Mouse (Mus musculus): ENCODE measurements around the gene Ngrn. TPM values are rescaled to one million over a fixed set of nuclear protein-coding genes. Genes with fewer than 3 reads are reported as not detected.

Ngrn gene
- polyA plus RNA-seq, 1 experiment from 2014 or later, result 45.0 TPM

DNA sequence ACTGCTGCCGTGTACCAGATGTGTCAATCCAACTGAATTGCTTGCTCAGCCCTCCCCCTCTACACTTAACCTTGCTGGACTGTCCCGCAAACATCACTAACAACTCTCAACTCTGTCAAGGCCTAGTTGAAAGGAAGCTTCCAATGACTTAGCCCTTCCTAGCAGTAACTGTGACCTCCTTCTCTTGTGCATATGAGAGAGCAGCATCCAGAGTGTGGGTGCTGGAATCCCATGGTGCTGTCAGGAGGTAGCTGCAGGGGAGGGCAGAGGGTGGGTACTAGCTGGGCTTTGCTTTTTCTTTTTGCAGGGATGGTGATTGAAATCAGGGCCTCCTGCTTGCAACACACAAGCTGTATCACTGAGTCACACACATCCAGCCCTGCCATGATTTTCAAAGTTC is 12.4 kb downstream of the Ngrn start:
- H3K36me3 ChIP-seq (ENCODE audit: control insufficient read depth, insufficient read depth), result peaks cover 42% of the 10 kb centered on the region
- peaks cover 14% of the 10 kb centered on the region for H3K9me3 ChIP-seq (replicated peaks; ENCODE audit: control insufficient read depth, low read length)
- 92% methylated on average over 2 of the region's 2 CpGs for WGBS
- ATAC-seq (replicated peaks; ENCODE audit: extremely low read depth, insufficient read depth, low FRiP score), result no peak
- H3K4me3 ChIP-seq (ENCODE audit: low read length), result no peak overlapping the region
- H3K27me3 ChIP-seq (ENCODE audit: control insufficient read depth, insufficient read depth, low read length), result no peaks in the 10 kb centered on the region
- no peak overlapping the region for H3K4me2 ChIP-seq (ENCODE audit: low read depth, low read length)
- H3K27ac ChIP-seq (ENCODE audit: low read length), result no peak overlapping the region
- no peak overlapping the region for H3K9ac ChIP-seq (ENCODE audit: low read length)
- H3K4me1 ChIP-seq (ENCODE audit: control insufficient read depth, insufficient read depth, low read length), result peaks cover 21% of the 10 kb centered on the region

DNA sequence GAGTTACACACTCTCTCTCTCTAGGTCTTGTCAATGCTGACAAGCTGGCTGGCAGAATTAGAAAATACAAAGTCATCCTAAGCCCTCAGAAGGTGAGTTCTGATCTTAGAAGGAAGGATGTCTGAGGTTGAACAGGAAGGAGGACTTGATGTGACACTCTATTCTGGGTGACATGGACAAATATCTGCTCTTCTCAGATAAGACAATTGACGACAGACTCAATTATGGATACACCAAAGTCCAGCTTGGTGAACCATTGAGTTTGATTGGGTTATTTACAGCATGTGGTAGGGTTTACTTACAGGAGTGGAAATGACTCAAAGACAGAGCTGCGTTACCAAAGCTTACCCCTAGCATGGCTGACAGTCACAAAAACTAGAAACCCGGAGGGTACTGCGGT is 15.4 kb downstream of the Ngrn start:
- Histone ChIP-seq H3K4me3 (ENCODE audit: low read length) (no peak overlapping the region), H3K9me3 (replicated peaks; ENCODE audit: control insufficient read depth, low read length) (peaks cover 14% of the 10 kb centered on the region), H3K9ac (ENCODE audit: low read length) (no peak overlapping the region), H3K27me3 (ENCODE audit: control insufficient read depth, insufficient read depth, low read length) (no peaks in the 10 kb centered on the region), H3K4me1 (ENCODE audit: control insufficient read depth, insufficient read depth, low read length) (peaks cover 4% of the 10 kb centered on the region; the same call in 1 of the 2 replicates), H3K27ac (ENCODE audit: low read length) (no peak overlapping the region), H3K36me3 (ENCODE audit: control insufficient read depth, insufficient read depth) (peaks cover 48% of the 10 kb centered on the region), H3K4me2 (ENCODE audit: low read depth, low read length) (no peak overlapping the region)
- WGBS, result 92% methylated on average over 4 of the region's 4 CpGs
- ATAC-seq (replicated peaks; ENCODE audit: extremely low read depth, insufficient read depth, low FRiP score), result no peak

GRCm38 (mm10) chr7:80280032-80280431 is 19.0 kb downstream of the Ngrn start:
- Histone ChIP-seq H3K27ac (ENCODE audit: low read length) (no peak overlapping the region), H3K27me3 (ENCODE audit: control insufficient read depth, insufficient read depth, low read length) (no peaks in the 10 kb centered on the region), H3K4me1 (ENCODE audit: control insufficient read depth, insufficient read depth, low read length) (no peaks in the 10 kb centered on the region), H3K9ac (ENCODE audit: low read length) (no peak overlapping the region), H3K4me2 (ENCODE audit: low read depth, low read length) (no peak overlapping the region), H3K36me3 (ENCODE audit: control insufficient read depth, insufficient read depth) (peaks cover 35% of the 10 kb centered on the region), H3K9me3 (replicated peaks; ENCODE audit: control insufficient read depth, low read length) (peaks cover 3% of the 10 kb centered on the region), H3K4me3 (ENCODE audit: low read length) (no peak overlapping the region)
- no peak for ATAC-seq (replicated peaks; ENCODE audit: extremely low read depth, insufficient read depth, low FRiP score)
- WGBS, result 87% methylated on average over 10 of the region's 10 CpGs

- Histone ChIP-seq H3K9ac (ENCODE audit: low read length) (no peak overlapping the region), H3K4me1 (ENCODE audit: control insufficient read depth, insufficient read depth, low read length) (no peaks in the 10 kb centered on the region), H3K27me3 (ENCODE audit: control insufficient read depth, insufficient read depth, low read length) (no peaks in the 10 kb centered on the region), H3K27ac (ENCODE audit: low read length) (no peak overlapping the region), H3K36me3 (ENCODE audit: control insufficient read depth, insufficient read depth) (peaks cover 35% of the 10 kb centered on the region), H3K9me3 (replicated peaks; ENCODE audit: control insufficient read depth, low read length) (no peaks in the 10 kb centered on the region), H3K4me3 (ENCODE audit: low read length) (no peak overlapping the region), H3K4me2 (ENCODE audit: low read depth, low read length) (no peak overlapping the region)
- WGBS, result 85% methylated on average over 2 of the region's 2 CpGs
- no peak for ATAC-seq (replicated peaks; ENCODE audit: extremely low read depth, insufficient read depth, low FRiP score)
These were observed 20.0 kb downstream of the Ngrn start for GRCm38 (mm10) chr7:80280998-80281397.

DNA sequence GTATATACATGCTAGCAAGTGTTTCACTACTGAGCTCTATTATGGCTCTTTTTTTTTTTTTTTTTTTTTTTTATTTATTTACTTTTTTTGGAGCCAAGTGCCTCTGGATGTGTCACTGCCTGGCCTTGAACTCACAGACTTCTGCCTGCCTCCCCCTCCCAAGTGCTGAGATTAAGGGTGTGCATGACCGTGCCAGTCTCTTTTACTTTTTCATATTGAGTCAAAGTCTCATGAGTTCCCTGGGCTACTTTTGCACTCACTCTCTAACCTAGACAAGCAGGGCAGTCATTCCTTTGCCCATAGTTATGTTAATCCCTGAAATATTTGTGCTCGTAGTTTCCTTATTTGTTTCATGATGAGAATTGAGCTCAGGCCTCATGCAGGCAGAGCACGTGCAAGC is 20.6 kb downstream of the Ngrn start:
- Histone ChIP-seq H3K27me3 (ENCODE audit: control insufficient read depth, insufficient read depth, low read length) (no peaks in the 10 kb centered on the region), H3K4me2 (ENCODE audit: low read depth, low read length) (no peak overlapping the region), H3K4me3 (ENCODE audit: low read length) (no peak overlapping the region), H3K27ac (ENCODE audit: low read length) (no peak overlapping the region), H3K9ac (ENCODE audit: low read length) (no peak overlapping the region), H3K9me3 (replicated peaks; ENCODE audit: control insufficient read depth, low read length) (no peaks in the 10 kb centered on the region), H3K4me1 (ENCODE audit: control insufficient read depth, insufficient read depth, low read length) (no peaks in the 10 kb centered on the region), H3K36me3 (ENCODE audit: control insufficient read depth, insufficient read depth) (peaks cover 33% of the 10 kb centered on the region)
- no peak for ATAC-seq (replicated peaks; ENCODE audit: extremely low read depth, insufficient read depth, low FRiP score)
- WGBS, result 87% methylated on average over 3 of the region's 3 CpGs

GRCm38 (mm10) chr7:80283226-80283918 is 22.4 kb downstream of the Ngrn start:
- H3K9me3 ChIP-seq (replicated peaks; ENCODE audit: control insufficient read depth, low read length), result no peaks in the 10 kb centered on the region
- no peaks in the 10 kb centered on the region for H3K27me3 ChIP-seq (ENCODE audit: control insufficient read depth, insufficient read depth, low read length)
- no peak overlapping the region for H3K4me2 ChIP-seq (ENCODE audit: low read depth, low read length)
- H3K27ac ChIP-seq (ENCODE audit: low read length), result no peak overlapping the region
- WGBS, result 74% methylated on average over 3 of the region's 3 CpGs
- no peak overlapping the region for H3K9ac ChIP-seq (ENCODE audit: low read length)
- ATAC-seq (replicated peaks; ENCODE audit: extremely low read depth, insufficient read depth, low FRiP score), result no peak
- H3K4me1 ChIP-seq (ENCODE audit: control insufficient read depth, insufficient read depth, low read length), result no peaks in the 10 kb centered on the region
- H3K36me3 ChIP-seq (ENCODE audit: control insufficient read depth, insufficient read depth), result peaks cover 44% of the 10 kb centered on the region
- H3K4me3 ChIP-seq (ENCODE audit: low read length), result no peak overlapping the region

DNA sequence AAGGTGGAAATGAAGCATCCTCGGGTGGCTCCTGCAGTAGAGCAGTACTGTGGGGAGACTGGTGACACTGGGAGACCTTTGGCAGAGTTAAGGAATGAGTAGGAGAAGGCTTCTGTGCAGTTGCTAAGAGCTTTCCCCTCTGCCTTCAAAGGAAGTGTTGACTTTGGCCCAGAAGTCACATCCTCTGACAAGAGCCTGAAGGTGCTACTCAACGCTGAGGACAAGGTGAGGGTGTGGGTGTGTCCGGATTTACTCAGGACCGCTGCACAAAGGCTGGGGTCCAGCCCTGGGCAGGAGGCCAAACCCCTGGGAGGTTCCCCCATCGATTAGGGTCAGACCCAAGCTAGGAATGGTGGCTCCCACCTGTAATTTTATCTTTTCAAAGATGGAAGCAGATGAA is 23.4 kb downstream of the Ngrn start:
- H3K9ac ChIP-seq (ENCODE audit: low read length), result no peak overlapping the region
- H3K4me3 ChIP-seq (ENCODE audit: low read length), result no peak overlapping the region
- WGBS, result 74% methylated on average over 5 of the region's 5 CpGs
- H3K4me1 ChIP-seq (ENCODE audit: control insufficient read depth, insufficient read depth, low read length), result no peaks in the 10 kb centered on the region
- no peaks in the 10 kb centered on the region for H3K27me3 ChIP-seq (ENCODE audit: control insufficient read depth, insufficient read depth, low read length)
- H3K9me3 ChIP-seq (replicated peaks; ENCODE audit: control insufficient read depth, low read length), result no peaks in the 10 kb centered on the region
- H3K36me3 ChIP-seq (ENCODE audit: control insufficient read depth, insufficient read depth), result peaks cover 44% of the 10 kb centered on the region
- no peak overlapping the region for H3K27ac ChIP-seq (ENCODE audit: low read length)
- no peak overlapping the region for H3K4me2 ChIP-seq (ENCODE audit: low read depth, low read length)
- ATAC-seq (replicated peaks; ENCODE audit: extremely low read depth, insufficient read depth, low FRiP score), result no peak

GRCm38 (mm10) chr7:80285725-80286124 is 24.7 kb downstream of the Ngrn start:
- Histone ChIP-seq H3K36me3 (ENCODE audit: control insufficient read depth, insufficient read depth) (peaks cover 43% of the 10 kb centered on the region), H3K9me3 (replicated peaks; ENCODE audit: control insufficient read depth, low read length) (no peaks in the 10 kb centered on the region)

DNA sequence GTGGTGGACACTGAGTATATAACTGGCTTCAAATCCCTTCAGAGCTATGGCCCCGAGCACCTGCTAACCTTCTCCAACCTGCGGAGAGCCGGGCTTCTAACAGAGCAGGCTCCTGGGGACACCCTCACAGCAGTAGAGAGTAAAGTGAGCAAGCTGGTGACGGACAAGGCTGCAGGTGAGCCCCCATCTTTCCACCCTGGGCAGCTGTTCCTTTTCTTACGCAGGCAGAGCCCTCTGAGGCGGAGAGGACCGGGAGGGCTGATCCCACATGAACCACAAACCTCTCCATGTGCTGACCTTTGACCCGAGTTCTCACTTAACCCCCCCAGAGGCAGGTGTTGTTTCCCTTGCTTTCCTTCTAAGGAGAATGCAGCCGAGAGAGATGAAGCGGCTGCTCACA is 26.7 kb downstream of the Ngrn start:
- Histone ChIP-seq H3K36me3 (ENCODE audit: control insufficient read depth, insufficient read depth) (peaks cover 45% of the 10 kb centered on the region), H3K9me3 (replicated peaks; ENCODE audit: control insufficient read depth, low read length) (no peaks in the 10 kb centered on the region)
- 84% methylated on average over 10 of the region's 10 CpGs for WGBS

More at GRCm38 (mm10) chr7:80285725-80286124, 24.7 kb downstream of the Ngrn start:
- ATAC-seq (replicated peaks; ENCODE audit: extremely low read depth, insufficient read depth, low FRiP score), result no peak
- WGBS, result 86% methylated on average over 6 of the region's 6 CpGs
- no peak overlapping the region for H3K4me3 ChIP-seq (ENCODE audit: low read length)
- no peaks in the 10 kb centered on the region for H3K4me1 ChIP-seq (ENCODE audit: control insufficient read depth, insufficient read depth, low read length)
- H3K9ac ChIP-seq (ENCODE audit: low read length), result no peak overlapping the region
- no peak overlapping the region for H3K27ac ChIP-seq (ENCODE audit: low read length)
- no peak overlapping the region for H3K4me2 ChIP-seq (ENCODE audit: low read depth, low read length)
- H3K27me3 ChIP-seq (ENCODE audit: control insufficient read depth, insufficient read depth, low read length), result no peaks in the 10 kb centered on the region

More for the DNA sequence above, 26.7 kb downstream of the Ngrn start:
- H3K27me3 ChIP-seq (ENCODE audit: control insufficient read depth, insufficient read depth, low read length), result no peaks in the 10 kb centered on the region
- H3K4me3 ChIP-seq (ENCODE audit: low read length), result no peak overlapping the region
- H3K27ac ChIP-seq (ENCODE audit: low read length), result no peak overlapping the region; the same call in 1 of the 2 replicates
- ATAC-seq (replicated peaks; ENCODE audit: extremely low read depth, insufficient read depth, low FRiP score), result no peak; the same call in 1 of the 2 replicates
- H3K4me2 ChIP-seq (ENCODE audit: low read depth, low read length), result no peak overlapping the region
- no peaks in the 10 kb centered on the region for H3K4me1 ChIP-seq (ENCODE audit: control insufficient read depth, insufficient read depth, low read length)
- H3K9ac ChIP-seq (ENCODE audit: low read length), result no peak overlapping the region

Measured in heart, embryonic 16.5 days (tissue).